Mouse (Mus musculus) limb, embryonic 14.5 days (tissue): ENCODE measurements around the gene Rbm7. TPM values are rescaled to one million over a fixed set of nuclear protein-coding genes. Genes with fewer than 3 reads are reported as not detected.
"Not testable (repeated sequence)": the region's sequence is repeated elsewhere in the genome, so short reads cannot be mapped to it uniquely, and the experiment has no call there.

ENCODE experiments used
- ATAC-seq: fragments of 200-750 bp; cut with Nextera tagmentation; 2 replicates; pipeline ENCODE4 v1.8.0; 2017; ENCODE audit warnings: low read depth, moderate number of reproducible peaks, moderate TSS enrichment; ENCODE audit not compliant: low FRiP score
- DNase-seq: peaks from one replicate; pipeline ENCODE4 v3.0.0-alpha.2; 2015; ENCODE audit warnings: low spot score
- H3K27ac ChIP-seq: fragments of 300-500 bp; sonication (generic); replicated peaks from 2 replicates; pipeline ENCODE4 v1.5.1; 2014; ENCODE audit warnings: low read depth, mild to moderate bottlenecking, low read length, moderate library complexity, mixed read lengths
- H3K27me3 ChIP-seq: fragments of 300-500 bp; sonication (generic); 2 replicates; pipeline ENCODE4 v1.6.1; 2014; ENCODE audit warnings: low read length, mixed read lengths; ENCODE audit not compliant: control insufficient read depth, insufficient read depth
- H3K36me3 ChIP-seq: fragments of 300-500 bp; sonication (generic); 2 replicates; pipeline ENCODE4 v1.6.1; 2014; ENCODE audit warnings: mild to moderate bottlenecking, low read length, moderate library complexity, mixed read lengths; ENCODE audit not compliant: control insufficient read depth, insufficient read depth
- H3K4me1 ChIP-seq: fragments of 300-500 bp; sonication (generic); 2 replicates; pipeline ENCODE4 v1.6.1; 2014; ENCODE audit warnings: antibody characterized with exemption, low read length, mixed read lengths; ENCODE audit not compliant: control insufficient read depth, insufficient read depth
- H3K4me2 ChIP-seq: fragments of 300-500 bp; sonication (generic); replicated peaks from 2 replicates; pipeline ENCODE4 v1.6.1; 2014; ENCODE audit warnings: low read depth, mild to moderate bottlenecking, low read length, moderate library complexity; ENCODE audit not compliant: severe bottlenecking
- H3K4me3 ChIP-seq: fragments of 300-500 bp; sonication (generic); replicated peaks from 2 replicates; pipeline ENCODE4 v1.5.1; 2014; ENCODE audit warnings: low read length
- H3K9ac ChIP-seq: fragments of 300-500 bp; sonication (generic); 2 replicates; pipeline ENCODE4 v1.6.1; 2014; ENCODE audit warnings: mild to moderate bottlenecking, low read depth, low read length, moderate library complexity; ENCODE audit not compliant: severe bottlenecking
- H3K9me3 ChIP-seq: fragments of 300-500 bp; sonication (generic); 2 replicates; pipeline ENCODE4 v1.6.1; 2016; ENCODE audit warnings: low read length; ENCODE audit not compliant: control insufficient read depth
- POLR2A ChIP-seq: fragments of 200-500 bp; IDR thresholded peaks from 2 replicates; pipeline ENCODE4 v1.8.0; 2012; ENCODE audit warnings: inconsistent platforms, mild to moderate bottlenecking, moderate library complexity, borderline replicate concordance; ENCODE audit not compliant: insufficient read depth, insufficient read length; ENCODE audit errors: extremely low read depth
- WGBS: fragments of 180-500 bp; shearing (Covaris S2); extraction: QIAGEN DNeasy Blood & Tissue Kit; methylation state at CpG from one replicate; pipeline ENCODE4 v1.1.7; 2014; 5-methylcytosine and 5-hydroxymethylcytosine counted together
- polyA plus RNA-seq, 2 experiments: library from polyadenylated mRNA; depleted of rRNA in 1 of 2; stranded (reverse) in 1 of 2; unstranded in 1 of 2; fragments of >200 nt; fragmentation: Nextera tagmentation in 1 of 2; extraction: Ambion mirVana in 1 of 2; gene quantifications; 2 replicates each; pipeline versions ENCODE4 v1.2.1 to v1.2.3; 2012 to 2014

The Rbm7 gene
- polyA plus RNA-seq, 2 experiments: 54.7 to 122 TPM

DNA sequence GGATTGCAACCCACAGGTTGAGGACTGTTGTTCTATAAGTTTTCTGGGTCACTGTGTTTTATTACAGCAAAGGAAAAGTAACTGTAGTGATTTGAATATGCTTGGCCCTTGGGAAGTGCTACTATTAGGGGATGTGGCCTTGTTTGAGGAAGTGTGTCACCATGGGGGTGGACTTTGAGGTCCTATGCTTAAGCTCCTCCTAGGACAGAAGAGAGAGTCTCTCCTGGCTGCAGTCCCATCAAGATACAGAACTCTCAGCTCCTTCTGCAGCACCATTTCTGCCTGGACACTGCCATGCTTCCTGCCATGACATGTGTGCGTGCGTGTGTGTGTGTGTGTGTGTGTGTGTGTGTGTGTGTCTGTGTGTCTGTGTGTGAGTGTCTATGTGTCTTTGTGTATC is 37.6 kb upstream of the Rbm7 start:
- 94% methylated on average over 2 of the region's 2 CpGs for WGBS
- Histone ChIP-seq H3K4me2 (no peak overlapping the region), H3K4me3 (no peak overlapping the region), H3K9ac (no peak overlapping the region), H3K4me1 (no peaks in the 10 kb centered on the region), H3K36me3 (no peaks in the 10 kb centered on the region), H3K9me3 (no peaks in the 10 kb centered on the region), H3K27me3 (no peaks in the 10 kb centered on the region), H3K27ac (no peak overlapping the region)
- DNase-seq (no peak), ATAC-seq (no peak)
- TF ChIP-seq POLR2A: no peak

DNA sequence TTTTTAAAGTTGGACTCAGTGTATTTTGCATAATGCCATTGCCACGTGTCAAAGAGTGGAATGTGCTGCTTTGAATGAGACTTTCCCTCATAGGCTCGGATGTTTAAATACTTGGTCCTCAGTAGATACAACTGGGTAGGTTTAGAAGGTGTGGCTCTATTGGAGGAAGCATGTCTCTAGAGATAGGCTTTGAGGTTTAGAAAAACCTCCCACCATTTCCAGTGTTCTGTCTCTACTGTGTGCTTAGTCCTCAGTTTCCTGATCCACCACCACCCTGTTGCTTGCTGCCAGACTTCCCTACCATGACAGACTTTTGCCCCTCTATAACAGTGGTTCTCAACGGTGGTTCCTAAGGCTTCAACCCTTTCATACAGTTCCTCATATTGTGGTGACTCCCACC is 37.1 kb upstream of the Rbm7 start:
- H3K27me3 ChIP-seq: no peaks in the 10 kb centered on the region
- TF ChIP-seq POLR2A: no peak
- no peak overlapping the region for H3K27ac ChIP-seq
- H3K4me3 ChIP-seq: no peak overlapping the region
- H3K9ac ChIP-seq: no peak overlapping the region
- H3K4me2 ChIP-seq: no peak overlapping the region
- H3K4me1 ChIP-seq: no peaks in the 10 kb centered on the region
- no peaks in the 10 kb centered on the region for H3K36me3 ChIP-seq
- no peaks in the 10 kb centered on the region for H3K9me3 ChIP-seq
- ATAC-seq (no peak), DNase-seq (no peak)
- 70% methylated on average over 3 of the region's 3 CpGs for WGBS

- Histone ChIP-seq H3K36me3 (no peaks in the 10 kb centered on the region), H3K27ac (no peak overlapping the region), H3K9me3 (no peaks in the 10 kb centered on the region), H3K4me3 (no peak overlapping the region), H3K9ac (no peak overlapping the region), H3K4me2 (no peak overlapping the region), H3K4me1 (no peaks in the 10 kb centered on the region), H3K27me3 (no peaks in the 10 kb centered on the region)
- 77% methylated on average over 4 of the region's 4 CpGs for WGBS
- ATAC-seq: no peak
- no peak for TF ChIP-seq POLR2A
- no peak for DNase-seq
Observed at GRCm38 (mm10) chr9:48531294-48531693, 36.2 kb upstream of the Rbm7 start.

DNA sequence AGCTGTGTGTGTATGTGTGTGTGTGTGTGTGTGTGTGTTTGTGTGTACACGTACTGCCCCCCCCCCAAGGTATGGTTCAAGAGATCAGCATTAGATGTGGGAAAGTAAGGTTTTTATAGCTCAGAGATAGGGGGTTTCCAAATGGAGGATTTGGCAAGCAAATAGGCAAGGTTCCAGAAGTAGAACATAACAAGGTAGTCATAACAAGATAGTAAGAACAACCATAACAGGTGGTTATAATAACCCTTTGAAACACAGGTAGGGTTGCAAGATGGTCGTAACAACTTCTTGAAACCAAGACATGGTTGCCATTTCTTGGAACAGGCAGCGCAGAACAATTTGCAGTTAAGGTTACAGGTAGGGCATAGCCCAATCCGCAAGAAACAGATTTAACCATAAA is 31.4 kb upstream of the Rbm7 start:
- no peaks in the 10 kb centered on the region for H3K9me3 ChIP-seq
- no peak overlapping the region for H3K27ac ChIP-seq
- no peak for DNase-seq
- no peak overlapping the region for H3K4me3 ChIP-seq
- no peaks in the 10 kb centered on the region for H3K4me1 ChIP-seq
- no peak for TF ChIP-seq POLR2A
- no peak overlapping the region for H3K9ac ChIP-seq
- no peak overlapping the region for H3K4me2 ChIP-seq
- H3K27me3 ChIP-seq: no peaks in the 10 kb centered on the region
- WGBS: 89% methylated on average over 4 of the region's 4 CpGs
- no peak for ATAC-seq
- no peaks in the 10 kb centered on the region for H3K36me3 ChIP-seq

- TF ChIP-seq POLR2A: no peak
- Histone ChIP-seq H3K4me1 (no peaks in the 10 kb centered on the region), H3K4me3 (no peak overlapping the region), H3K9me3 (no peaks in the 10 kb centered on the region), H3K36me3 (no peaks in the 10 kb centered on the region), H3K4me2 (no peak overlapping the region), H3K27ac (no peak overlapping the region), H3K27me3 (no peaks in the 10 kb centered on the region), H3K9ac (no peak overlapping the region)
- no peak for DNase-seq
- ATAC-seq: no peak
- WGBS: 11% methylated on average over 1 of the region's 1 CpGs
Observed at GRCm38 (mm10) chr9:48525566-48525965, 30.5 kb upstream of the Rbm7 start.

DNA sequence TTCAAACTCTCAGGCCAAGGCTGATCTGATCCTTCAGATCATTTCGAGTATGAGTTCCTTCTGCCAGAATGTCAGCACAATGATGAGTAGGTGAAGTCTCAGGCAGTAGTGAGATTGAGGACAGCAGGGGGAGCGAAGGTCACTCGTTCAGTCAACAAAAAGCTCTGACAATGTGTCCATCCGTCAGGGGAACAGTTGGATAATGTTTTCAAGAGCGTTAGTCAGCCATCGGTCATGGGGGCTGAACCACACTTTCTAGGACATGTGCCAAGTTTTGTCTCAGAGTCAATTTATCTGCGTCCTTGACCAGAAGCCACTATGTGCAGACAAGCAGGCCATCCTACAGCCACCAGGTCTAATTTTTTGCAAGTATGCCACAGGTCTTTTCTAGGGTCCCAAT is 25.3 kb upstream of the Rbm7 start:
- H3K4me1 ChIP-seq, H3K4me2 ChIP-seq, H3K27me3 ChIP-seq, H3K4me3 ChIP-seq, DNase-seq, ATAC-seq, H3K36me3 ChIP-seq, H3K9ac ChIP-seq, H3K9me3 ChIP-seq, H3K27ac ChIP-seq: not testable (repeated sequence)
- WGBS: no CpG with 5 or more reads among the region's 7 CpGs
